Mouse (Mus musculus) kidney, adult 2 months (tissue): ENCODE measurements around the gene Syt1.

Experiments
- CTCF ChIP-seq: fragments of 200-500 bp; conservative IDR thresholded peaks from 2 replicates; pipeline ENCODE4 v1.5.1; 2011; ENCODE audit warnings: low read depth, mild to moderate bottlenecking, control low read depth, low read length, moderate library complexity, mixed read lengths; ENCODE audit not compliant: insufficient read depth, insufficient read length
- POLR2A ChIP-seq: fragments of 200-500 bp; IDR thresholded peaks from one replicate; pipeline ENCODE4 v1.6.1; 2011; ENCODE audit warnings: low read depth, low read length, control low read depth

- TF ChIP-seq CTCF (no peak), POLR2A (no peak)
Observed at GRCm38 (mm10) chr10:108679675-108680390, 330.9 kb downstream of the Syt1 start.
